Mouse (Mus musculus) central nervous system, embryonic 11.5 days (tissue): Measurements from ENCODE around the gene Lrrc71. TPM values are rescaled to one million over a fixed set of nuclear protein-coding genes. Genes with fewer than 3 reads are reported as not detected.

Experiments
- polyA plus RNA-seq: library from polyadenylated mRNA; depleted of rRNA; stranded (reverse); fragments of >200 nt; gene quantifications from 2 replicates; pipeline ENCODE4 v1.2.3, GENCODE M21; 2012; rRNA removed

Lrrc71 gene
- 0.40 and 0.42 TPM in 2 replicates for polyA plus RNA-seq

GRCm38 (mm10) chr3:87748431-87748830, at the start of gene Lrrc71:
Lrrc71 (minus strand) TSS chr3:87748625.

GRCm38 (mm10) chr3:87796736-87797334, 48.4 kb upstream of the Lrrc71 start, which contains the start of gene Insrr:
Insrr (plus strand) TSS chr3:87796951.

GRCm38 (mm10) chr3:87794922-87795325, 46.5 kb upstream of the Lrrc71 start, which contains the start of gene Ntrk1:
Ntrk1 (minus strand) TSS chr3:87795162.

Other genes starting within 250 kb of the Lrrc71 start
- gene Etv3, start 223.2 kb downstream of the Lrrc71 start, polyA plus RNA-seq: 12.4 and 12.7 TPM in 2 replicates
- 19.2 and 24.8 TPM in 2 replicates for gene Arhgef11, start 131.1 kb downstream of the Lrrc71 start, polyA plus RNA-seq
- gene Ntrk1, start 46.5 kb upstream of the Lrrc71 start, polyA plus RNA-seq: 4.3 and 7.1 TPM in 2 replicates
- gene Insrr, start 48.3 kb upstream of the Lrrc71 start, polyA plus RNA-seq: 1.1 and 1.8 TPM in 2 replicates
- 12.5 and 18.4 TPM in 2 replicates for gene Pear1, start 75.7 kb upstream of the Lrrc71 start, polyA plus RNA-seq
- 0.02 TPM in 1 of 2 replicates, not detected in the other for gene Sh2d2a, start 98.1 kb upstream of the Lrrc71 start, polyA plus RNA-seq
- gene Prcc, start 137.0 kb upstream of the Lrrc71 start, polyA plus RNA-seq: 55.2 and 62.6 TPM in 2 replicates
- gene Hdgf, start 157.7 kb upstream of the Lrrc71 start, polyA plus RNA-seq: 241 and 830 TPM in 2 replicates
- 127 and 138 TPM in 2 replicates for gene Mrpl24, start 170.9 kb upstream of the Lrrc71 start, polyA plus RNA-seq
- 36.5 and 49.1 TPM in 2 replicates for gene Isg20l2, start 181.7 kb upstream of the Lrrc71 start, polyA plus RNA-seq
- gene Rrnad1, start 182.1 kb upstream of the Lrrc71 start, polyA plus RNA-seq: 39.7 and 44.0 TPM in 2 replicates
- gene Crabp2, start 200.0 kb upstream of the Lrrc71 start, polyA plus RNA-seq: 308 and 462 TPM in 2 replicates
- gene Nes, start 222.5 kb upstream of the Lrrc71 start, polyA plus RNA-seq: 85.7 and 264 TPM in 2 replicates